Mouse (Mus musculus) limb, embryonic 11.5 days (tissue): Measurements from ENCODE around the gene Hist1h2ac. TPM values are rescaled to one million over a fixed set of nuclear protein-coding genes. Genes with fewer than 3 reads are reported as not detected.

ENCODE experiments used
- ATAC-seq: fragments of 200-750 bp; cut with Nextera tagmentation; 2 replicates; pipeline ENCODE4 v1.8.0; 2017; ENCODE audit warnings: low read depth; ENCODE audit not compliant: insufficient number of reproducible peaks, low FRiP score, low TSS enrichment
- DNase-seq: peaks from one replicate; pipeline ENCODE4 v3.0.0-alpha.2; 2015; ENCODE audit warnings: low spot score
- H3K27ac ChIP-seq: fragments of 300-500 bp; sonication (generic); replicated peaks from 2 replicates; pipeline ENCODE4 v1.5.1; 2014; ENCODE audit warnings: low read depth, mild to moderate bottlenecking, low read length
- H3K27me3 ChIP-seq: fragments of 300-500 bp; sonication (generic); 2 replicates; pipeline ENCODE4 v1.6.1; 2014; ENCODE audit warnings: mild to moderate bottlenecking, low read length, mixed read lengths; ENCODE audit not compliant: control insufficient read depth, insufficient read depth
- H3K36me3 ChIP-seq: fragments of 300-500 bp; sonication (generic); 2 replicates; pipeline ENCODE4 v1.6.1; 2014; ENCODE audit warnings: mild to moderate bottlenecking, low read length, moderate library complexity, mixed read lengths; ENCODE audit not compliant: control insufficient read depth, insufficient read depth
- H3K4me1 ChIP-seq: fragments of 300-500 bp; sonication (generic); 2 replicates; pipeline ENCODE4 v1.6.1; 2014; ENCODE audit warnings: low read length, mixed read lengths; ENCODE audit not compliant: control insufficient read depth, insufficient read depth
- H3K4me2 ChIP-seq: fragments of 300-500 bp; sonication (generic); 2 replicates; pipeline ENCODE4 v1.6.1; 2014; ENCODE audit warnings: low read depth, mild to moderate bottlenecking, moderate library complexity; ENCODE audit not compliant: severe bottlenecking
- H3K4me3 ChIP-seq: fragments of 300-500 bp; sonication (generic); 2 replicates; pipeline ENCODE4 v1.5.1; 2014; ENCODE audit warnings: low read depth, low read length
- H3K9ac ChIP-seq: fragments of 300-500 bp; sonication (generic); 2 replicates; pipeline ENCODE4 v1.6.1; 2014; ENCODE audit warnings: mild to moderate bottlenecking, low read length
- H3K9me3 ChIP-seq: fragments of 300-500 bp; sonication (generic); 2 replicates; pipeline ENCODE4 v1.6.1; 2016; ENCODE audit warnings: low read length; ENCODE audit not compliant: control insufficient read depth
- WGBS: fragments of 180-500 bp; shearing (Covaris S2); extraction: QIAGEN DNeasy Blood & Tissue Kit; methylation state at CpG from one replicate; pipeline ENCODE4 v1.1.7; 2014; 5-methylcytosine and 5-hydroxymethylcytosine counted together
- polyA plus RNA-seq: library from polyadenylated mRNA; unstranded; fragments of >200 nt; fragmentation: Nextera tagmentation; extraction: Ambion mirVana; gene quantifications from 2 replicates; pipeline ENCODE4 v1.2.1, GENCODE M21; 2014

Hist1h2ac gene
- polyA plus RNA-seq, 1 experiment from 2014 or later, result 1.0 TPM

- Histone ChIP-seq H3K9me3 (no peaks in the 10 kb centered on the region), H3K27ac (peak overlapping the region; percentile 45), H3K4me1 (no peaks in the 10 kb centered on the region), H3K36me3 (no peaks in the 10 kb centered on the region), H3K9ac (peak overlapping the region; percentile 34; the same call in 1 of the 2 replicates), H3K4me2 (peak overlapping the region; percentile 7; the same call in 1 of the 2 replicates), H3K4me3 (no peak overlapping the region), H3K27me3 (no peaks in the 10 kb centered on the region)
- 53% methylated on average over 15 of the region's 15 CpGs for WGBS
- DNase-seq (peak; percentile 25), ATAC-seq (no peak)
These were observed 12.3 kb upstream of the Hist1h2ac start for GRCm38 (mm10) chr13:23696061-23696474.

- Histone ChIP-seq H3K4me2 (peak within 1 kb of the TSS; percentile 7; the same call in 1 of the 2 replicates), H3K9me3 (no peaks in the 10 kb centered on the region), H3K4me3 (no peak within 1 kb of the TSS), H3K27me3 (no peaks in the 10 kb centered on the region), H3K4me1 (no peaks in the 10 kb centered on the region), H3K36me3 (no peaks in the 10 kb centered on the region), H3K9ac (peak within 1 kb of the TSS; percentile 34; the same call in 1 of the 2 replicates), H3K27ac (peak within 1 kb of the TSS; percentile 45)
- 45% methylated on average over 13 of the region's 13 CpGs for WGBS
- DNase-seq (no peak), ATAC-seq (no peak)
These were observed 11.8 kb upstream of the Hist1h2ac start, which contains the start of gene Hist1h1t for GRCm38 (mm10) chr13:23695514-23695913. Hist1h1t (plus strand) TSS chr13:23695814.

DNA sequence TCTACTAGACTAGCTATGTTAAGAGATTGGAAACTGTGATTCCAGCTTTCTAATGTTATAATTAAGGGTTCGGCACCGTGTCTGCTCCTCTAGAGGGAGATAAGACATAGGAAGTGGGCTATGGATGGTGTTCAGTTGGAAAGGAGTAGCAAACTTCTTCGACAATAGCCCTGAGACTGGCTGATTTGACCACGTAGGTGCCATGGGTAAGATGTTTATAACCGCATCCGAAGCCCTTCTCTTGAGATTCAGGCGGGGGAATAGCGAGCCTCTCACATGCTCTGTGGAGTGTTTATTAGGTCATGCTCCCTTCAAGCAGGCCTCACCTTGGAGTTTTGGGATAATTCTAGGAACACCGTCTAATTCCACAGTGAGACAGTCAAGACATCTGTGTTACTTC lies 11.2 kb upstream of the Hist1h2ac start:
- Histone ChIP-seq H3K36me3 (no peaks in the 10 kb centered on the region), H3K9me3 (no peaks in the 10 kb centered on the region), H3K27ac (no peak overlapping the region), H3K4me2 (no peak overlapping the region), H3K4me1 (no peaks in the 10 kb centered on the region), H3K4me3 (no peak overlapping the region), H3K27me3 (no peaks in the 10 kb centered on the region), H3K9ac (no peak overlapping the region)
- 93% methylated on average over 9 of the region's 9 CpGs for WGBS
- no peak for DNase-seq
- ATAC-seq, result no peak

DNA sequence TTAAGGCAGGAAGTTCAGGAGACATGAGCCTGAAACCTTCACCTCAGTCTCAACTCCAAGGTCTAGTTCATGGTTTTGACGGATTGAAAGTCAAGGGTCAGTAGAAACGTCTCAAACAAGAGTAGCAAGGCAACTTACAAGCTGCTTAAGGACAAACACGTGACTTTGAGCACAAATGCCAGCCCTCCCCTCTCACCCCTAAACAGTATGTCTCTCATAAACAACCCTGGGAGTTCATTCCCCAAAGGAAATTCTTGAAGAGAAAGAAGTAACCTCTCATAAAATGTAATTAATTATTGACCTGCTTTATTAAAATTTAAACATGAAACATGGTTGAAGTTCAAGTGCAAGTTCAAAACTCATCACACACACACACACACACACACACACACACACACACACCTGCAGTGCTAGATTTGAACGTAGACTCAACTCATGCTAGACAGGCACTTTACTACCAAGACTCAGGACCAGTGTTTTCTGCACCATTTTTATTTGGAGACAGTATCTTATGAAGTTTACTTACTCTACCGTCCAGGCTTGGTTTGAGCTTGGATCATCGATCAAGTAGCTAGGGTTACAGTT lies 10.2 kb upstream of the Hist1h2ac start:
- Histone ChIP-seq H3K4me1 (no peaks in the 10 kb centered on the region), H3K4me2 (no peak overlapping the region), H3K9ac (no peak overlapping the region), H3K27me3 (no peaks in the 10 kb centered on the region), H3K9me3 (no peaks in the 10 kb centered on the region), H3K27ac (no peak overlapping the region), H3K4me3 (no peak overlapping the region), H3K36me3 (no peaks in the 10 kb centered on the region)
- WGBS, result 83% methylated on average over 6 of the region's 6 CpGs
- ATAC-seq (no peak), DNase-seq (peak; percentile 14)

DNA sequence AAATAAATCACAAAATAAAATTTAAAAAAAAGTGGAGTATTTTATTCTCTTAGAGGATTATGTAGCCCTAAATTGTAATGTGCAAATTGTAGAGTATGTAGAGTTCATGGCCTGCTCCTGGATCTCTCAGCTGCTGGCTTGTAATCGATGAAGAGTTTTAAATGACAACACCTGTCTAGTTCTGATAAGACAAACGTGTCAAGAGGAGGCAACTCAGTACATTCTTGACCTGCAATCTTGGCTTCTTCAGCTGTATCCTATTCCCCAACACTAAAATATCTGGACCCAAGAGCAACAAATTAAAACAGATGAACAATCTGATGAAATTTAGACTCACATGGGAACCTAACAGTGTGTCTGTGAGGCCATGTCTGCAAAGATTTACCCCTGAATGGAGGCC lies 5.7 kb upstream of the Hist1h2ac start:
- Histone ChIP-seq H3K4me1 (no peaks in the 10 kb centered on the region), H3K27ac (no peak overlapping the region), H3K36me3 (no peaks in the 10 kb centered on the region), H3K9me3 (no peaks in the 10 kb centered on the region), H3K4me2 (no peak overlapping the region), H3K27me3 (no peaks in the 10 kb centered on the region), H3K4me3 (no peak overlapping the region), H3K9ac (no peak overlapping the region)
- ATAC-seq (no peak), DNase-seq (peak; percentile 15)
- WGBS, result 81% methylated on average over 2 of the region's 2 CpGs

- Histone ChIP-seq H3K27me3 (no peaks in the 10 kb centered on the region), H3K27ac (no peak overlapping the region), H3K9me3 (no peaks in the 10 kb centered on the region), H3K36me3 (no peaks in the 10 kb centered on the region), H3K4me2 (no peak overlapping the region), H3K9ac (no peak overlapping the region), H3K4me3 (no peak overlapping the region), H3K4me1 (no peaks in the 10 kb centered on the region)
- peak; percentile 9 for DNase-seq
- ATAC-seq, result no peak
- WGBS, result 86% methylated on average over 2 of the region's 2 CpGs
These were observed 5.2 kb upstream of the Hist1h2ac start for GRCm38 (mm10) chr13:23688956-23689355.

DNA sequence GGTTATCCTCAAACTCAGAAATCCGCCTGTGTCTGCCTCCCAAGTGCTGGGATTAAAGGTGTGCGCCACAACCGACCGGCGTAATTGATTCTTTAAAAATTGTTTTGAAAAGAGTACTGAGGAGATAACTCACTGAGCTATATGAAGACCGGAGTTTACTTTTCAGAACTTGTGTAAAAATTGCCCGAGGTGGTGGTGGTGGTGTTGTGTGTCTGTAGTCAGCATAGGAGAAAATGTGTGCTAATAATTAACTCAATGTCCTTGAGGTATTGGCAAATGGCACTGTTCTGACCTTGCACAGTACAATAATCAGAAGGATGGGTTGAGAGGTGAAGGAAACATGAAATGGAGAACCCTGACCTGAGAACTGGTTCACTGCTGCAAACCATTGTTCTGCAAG lies 4.2 kb upstream of the Hist1h2ac start:
- no peaks in the 10 kb centered on the region for H3K9me3 ChIP-seq
- no peaks in the 10 kb centered on the region for H3K4me1 ChIP-seq
- no peaks in the 10 kb centered on the region for H3K27me3 ChIP-seq
- H3K27ac ChIP-seq, result no peak overlapping the region
- H3K36me3 ChIP-seq, result no peaks in the 10 kb centered on the region
- H3K4me2 ChIP-seq, result no peak overlapping the region
- DNase-seq (peak; percentile 14), ATAC-seq (no peak)
- no peak overlapping the region for H3K9ac ChIP-seq
- H3K4me3 ChIP-seq, result no peak overlapping the region
- 92% methylated on average over 7 of the region's 7 CpGs for WGBS

GRCm38 (mm10) chr13:23687181-23687580 lies 3.4 kb upstream of the Hist1h2ac start:
- peak; percentile 16 for DNase-seq
- H3K4me2 ChIP-seq, result no peak overlapping the region
- H3K9me3 ChIP-seq, result no peaks in the 10 kb centered on the region
- no peak overlapping the region for H3K27ac ChIP-seq
- ATAC-seq, result no peak
- no peaks in the 10 kb centered on the region for H3K27me3 ChIP-seq
- no peak overlapping the region for H3K4me3 ChIP-seq
- WGBS, result 85% methylated on average over 4 of the region's 4 CpGs
- H3K36me3 ChIP-seq, result no peaks in the 10 kb centered on the region
- H3K9ac ChIP-seq, result no peak overlapping the region
- no peaks in the 10 kb centered on the region for H3K4me1 ChIP-seq

DNA sequence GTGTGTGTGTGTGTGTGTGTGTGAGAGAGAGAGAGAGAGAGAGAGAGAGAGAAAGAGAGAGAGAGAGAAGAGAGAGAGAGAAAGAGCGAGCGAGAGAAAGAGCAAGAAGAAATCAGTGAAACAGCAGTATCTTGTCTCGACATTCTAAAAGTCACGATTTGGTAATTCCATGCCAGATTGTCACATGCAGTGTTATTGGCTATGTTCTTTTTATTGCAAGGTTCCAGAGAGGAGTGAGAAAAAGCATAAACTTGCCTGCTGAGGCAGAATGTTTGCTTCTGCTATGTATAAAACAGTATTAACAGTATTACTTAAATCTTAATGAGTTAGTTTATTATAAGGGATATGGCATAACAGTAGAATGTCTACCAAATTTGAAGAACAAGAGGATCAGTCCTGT lies 2.2 kb upstream of the Hist1h2ac start:
- peak; percentile 18 for DNase-seq

More for the DNA sequence above, 2.2 kb upstream of the Hist1h2ac start:
- Histone ChIP-seq H3K36me3 (no peaks in the 10 kb centered on the region), H3K27ac (peak overlapping the region; percentile 96), H3K4me3 (peak overlapping the region; percentile 35), H3K27me3 (no peaks in the 10 kb centered on the region), H3K9me3 (no peaks in the 10 kb centered on the region), H3K4me2 (peak overlapping the region; percentile 58), H3K9ac (no peak overlapping the region; the same call in 1 of the 2 replicates), H3K4me1 (no peaks in the 10 kb centered on the region)
- 78% methylated on average over 4 of the region's 4 CpGs for WGBS
- ATAC-seq, result no peak
